Mouse (Mus musculus) forebrain, postnatal 0 days (tissue): ENCODE measurements at regions not wholly inside any gene's neighbourhood (a gene's known extent, or its start where the extent isn't known, plus 50 kb on each side); places are given as distances from the start of the nearest gene placed in this dataset.

Source experiments
- ATAC-seq: fragments of 200-750 bp; cut with Nextera tagmentation; 2 replicates; pipeline ENCODE4 v1.8.0; 2017; ENCODE audit warnings: mild to moderate bottlenecking, moderate library complexity
- DNase-seq: peaks from one replicate; pipeline ENCODE4 v3.0.0-alpha.2; 2015
- H3K27ac ChIP-seq: fragments of 300-500 bp; sonication (generic); 2 replicates; pipeline ENCODE4 v1.5.1; 2014; ENCODE audit warnings: low read depth, mild to moderate bottlenecking, antibody characterized with exemption, low read length, moderate library complexity, mixed read lengths
- H3K27me3 ChIP-seq: fragments of 300-500 bp; sonication (generic); 2 replicates; pipeline ENCODE4 v1.6.1; 2014; ENCODE audit warnings: mild to moderate bottlenecking, low read length, mixed read lengths; ENCODE audit not compliant: insufficient read depth
- H3K36me3 ChIP-seq: fragments of 300-500 bp; sonication (generic); 2 replicates; pipeline ENCODE4 v1.6.1; 2014; ENCODE audit warnings: mild to moderate bottlenecking, moderate library complexity; ENCODE audit not compliant: insufficient read depth
- H3K4me1 ChIP-seq: fragments of 300-500 bp; sonication (generic); 2 replicates; pipeline ENCODE4 v1.6.1; 2014; ENCODE audit warnings: antibody characterized with exemption; ENCODE audit not compliant: insufficient read depth
- H3K4me2 ChIP-seq: fragments of 300-500 bp; sonication (generic); 2 replicates; pipeline ENCODE4 v1.6.1; 2014; ENCODE audit warnings: low read depth, mild to moderate bottlenecking, moderate library complexity
- H3K4me3 ChIP-seq: fragments of 300-500 bp; sonication (generic); 2 replicates; pipeline ENCODE4 v1.5.1; 2014; ENCODE audit warnings: low read depth, low read length, mixed read lengths
- H3K9ac ChIP-seq: fragments of 300-500 bp; sonication (generic); 2 replicates; pipeline ENCODE4 v1.6.1; 2014; ENCODE audit warnings: mild to moderate bottlenecking
- H3K9me3 ChIP-seq: fragments of 300-500 bp; sonication (generic); 2 replicates; pipeline ENCODE4 v1.6.1; 2016; ENCODE audit warnings: low read length
- CTCF ChIP-seq: sonication (generic); IDR thresholded peaks from 2 replicates; pipeline ENCODE4 v1.5.1; 2016; ENCODE audit warnings: antibody characterized with exemption, control low read depth, low read depth
- WGBS: fragments of 180-500 bp; shearing (Covaris S2); extraction: QIAGEN DNeasy Blood & Tissue Kit; methylation state at CpG from one replicate; pipeline ENCODE4 v1.1.7; 2014; 5-methylcytosine and 5-hydroxymethylcytosine counted together

- no peaks in the 10 kb centered on the region for H3K9me3 ChIP-seq
- H3K36me3 ChIP-seq: no peaks in the 10 kb centered on the region
- TF ChIP-seq CTCF: no peak
- H3K27me3 ChIP-seq: no peaks in the 10 kb centered on the region
- no peak overlapping the region for H3K4me2 ChIP-seq
- WGBS: 92% methylated on average over 1 of the region's 1 CpGs
- H3K4me3 ChIP-seq: no peak overlapping the region
- H3K9ac ChIP-seq: no peak overlapping the region
- DNase-seq: no peak
- no peaks in the 10 kb centered on the region for H3K4me1 ChIP-seq
- no peak overlapping the region for H3K27ac ChIP-seq
- no peak for ATAC-seq
Observed at GRCm38 (mm10) chr3:132345856-132346255, 260.8 kb downstream of the Dkk2 start.

- no peak for TF ChIP-seq CTCF
- Histone ChIP-seq H3K4me1 (no peaks in the 10 kb centered on the region), H3K4me3 (no peak overlapping the region), H3K9me3 (no peaks in the 10 kb centered on the region), H3K36me3 (no peaks in the 10 kb centered on the region), H3K4me2 (no peak overlapping the region), H3K27me3 (no peaks in the 10 kb centered on the region), H3K27ac (no peak overlapping the region), H3K9ac (no peak overlapping the region)
- ATAC-seq: no peak
- 68% methylated on average over 1 of the region's 1 CpGs for WGBS
- no peak for DNase-seq
Observed at GRCm38 (mm10) chr3:132349602-132350001, 264.5 kb downstream of the Dkk2 start.

- H3K4me1 ChIP-seq: no peaks in the 10 kb centered on the region
- TF ChIP-seq CTCF: no peak
- WGBS: 87% methylated on average over 2 of the region's 2 CpGs
Observed at GRCm38 (mm10) chr3:132353204-132353603, 268.1 kb downstream of the Dkk2 start.

DNA sequence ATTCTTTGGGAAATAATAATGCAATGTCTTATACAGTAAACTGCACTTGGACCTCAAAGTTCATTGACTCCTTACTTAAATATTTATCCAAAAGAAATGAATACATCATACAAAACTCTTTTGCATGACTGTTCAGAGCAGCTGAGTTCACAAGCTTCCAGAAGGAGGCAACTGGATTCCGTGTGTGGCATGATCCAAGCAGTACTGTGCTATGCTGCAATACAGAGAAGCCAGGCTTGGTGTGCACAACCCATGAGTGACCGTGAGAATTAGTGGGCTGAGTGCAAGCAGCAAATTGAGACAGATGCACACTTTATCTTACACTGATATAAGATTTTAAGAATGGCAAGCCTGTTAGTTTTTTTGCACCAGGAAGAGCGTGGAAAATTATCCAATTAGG is 270.0 kb upstream of the Gimd1 start:
- 89% methylated on average over 3 of the region's 3 CpGs for WGBS
- no peaks in the 10 kb centered on the region for H3K9me3 ChIP-seq
- DNase-seq: no peak
- no peak overlapping the region for H3K4me2 ChIP-seq
- H3K36me3 ChIP-seq: no peaks in the 10 kb centered on the region
- H3K4me3 ChIP-seq: no peak overlapping the region
- H3K4me1 ChIP-seq: no peaks in the 10 kb centered on the region
- TF ChIP-seq CTCF: no peak
- H3K27ac ChIP-seq: no peak overlapping the region
- no peak overlapping the region for H3K9ac ChIP-seq
- no peak for ATAC-seq
- no peaks in the 10 kb centered on the region for H3K27me3 ChIP-seq

More at GRCm38 (mm10) chr3:132353204-132353603, 268.1 kb downstream of the Dkk2 start:
- Histone ChIP-seq H3K9ac (no peak overlapping the region), H3K9me3 (no peaks in the 10 kb centered on the region), H3K27ac (no peak overlapping the region), H3K4me3 (no peak overlapping the region), H3K36me3 (no peaks in the 10 kb centered on the region), H3K27me3 (no peaks in the 10 kb centered on the region), H3K4me2 (no peak overlapping the region)
- ATAC-seq (no peak), DNase-seq (no peak)

- H3K27me3 ChIP-seq: no peaks in the 10 kb centered on the region
- no peak overlapping the region for H3K9ac ChIP-seq
- no peaks in the 10 kb centered on the region for H3K36me3 ChIP-seq
- H3K4me2 ChIP-seq: no peak overlapping the region
- DNase-seq: no peak
- H3K27ac ChIP-seq: no peak overlapping the region
- no peak for TF ChIP-seq CTCF
- WGBS: 69% methylated on average over 4 of the region's 4 CpGs
- peak; percentile 34; the same call in 1 of the 2 replicates for ATAC-seq
- H3K4me3 ChIP-seq: no peak overlapping the region
- no peaks in the 10 kb centered on the region for H3K9me3 ChIP-seq
- H3K4me1 ChIP-seq: no peaks in the 10 kb centered on the region
Observed at GRCm38 (mm10) chr3:132375579-132375978, 254.0 kb upstream of the Gimd1 start.

DNA sequence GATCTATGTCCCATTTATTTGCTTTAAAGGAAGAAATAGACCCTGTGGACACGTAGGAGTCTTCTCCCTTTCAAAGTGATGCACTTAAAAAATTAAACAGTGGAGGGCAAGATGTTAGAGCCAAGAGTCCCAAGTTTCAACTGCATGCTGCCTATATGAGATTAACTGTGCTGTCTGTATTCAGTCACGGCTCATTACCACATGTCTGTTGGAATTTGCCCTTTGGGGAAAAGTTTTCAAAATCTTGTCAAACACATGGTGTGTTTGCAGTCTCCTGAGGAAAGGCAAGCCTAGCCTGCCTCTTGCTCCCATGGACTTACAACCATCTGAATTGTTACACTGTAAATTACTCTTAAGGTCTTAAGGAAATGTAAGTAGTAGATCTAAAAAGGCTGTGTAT is 211.9 kb upstream of the Gimd1 start:
- Histone ChIP-seq H3K4me1 (no peaks in the 10 kb centered on the region), H3K36me3 (no peaks in the 10 kb centered on the region), H3K4me2 (no peak overlapping the region), H3K27ac (no peak overlapping the region), H3K27me3 (no peaks in the 10 kb centered on the region), H3K9ac (no peak overlapping the region), H3K9me3 (no peaks in the 10 kb centered on the region), H3K4me3 (no peak overlapping the region)
- 79% methylated on average over 2 of the region's 2 CpGs for WGBS
- DNase-seq (no peak), ATAC-seq (no peak)
- no peak for TF ChIP-seq CTCF

GRCm38 (mm10) chr3:132425819-132426671 is 203.6 kb upstream of the Gimd1 start:
- Histone ChIP-seq H3K36me3 (no peaks in the 10 kb centered on the region), H3K4me3 (no peak overlapping the region), H3K9ac (no peak overlapping the region), H3K27me3 (no peaks in the 10 kb centered on the region), H3K4me1 (no peaks in the 10 kb centered on the region), H3K4me2 (no peak overlapping the region), H3K27ac (no peak overlapping the region), H3K9me3 (no peaks in the 10 kb centered on the region)
- DNase-seq: no peak
- peak; percentile 53; the same call in 1 of the 2 replicates for ATAC-seq
- WGBS: 60% methylated on average over 11 of the region's 11 CpGs
- no peak for TF ChIP-seq CTCF
